Mouse (Mus musculus) E14TG2a.4 (cell line): ENCODE results near the gene 1700015G11Rik.

Experiments used
- CTCF ChIP-seq: conservative IDR thresholded peaks from 2 replicates; pipeline ENCODE4 v1.5.1; 2014; ENCODE audit warnings: low read length
- NANOG ChIP-seq: IDR thresholded peaks from 2 replicates; pipeline ENCODE4 v1.6.1; 2014; ENCODE audit warnings: borderline replicate concordance, low read length, mixed read lengths

- no peak for TF ChIP-seq CTCF
- TF ChIP-seq NANOG: no peak
Observed at GRCm38 (mm10) chr7:51967581-51967980, 47.9 kb downstream of the 1700015G11Rik start.
